Mouse (Mus musculus) adrenal gland, postnatal 10 days (tissue): ENCODE measurements at regions not wholly inside any gene's neighbourhood (a gene's known extent, or its start where the extent isn't known, plus 50 kb on each side); places are given as distances from the start of the nearest gene placed in this dataset.

Experiments
- DNase-seq: peaks from one replicate; pipeline ENCODE4 v3.0.0; 2021; ENCODE audit warnings: mixed read lengths

DNA sequence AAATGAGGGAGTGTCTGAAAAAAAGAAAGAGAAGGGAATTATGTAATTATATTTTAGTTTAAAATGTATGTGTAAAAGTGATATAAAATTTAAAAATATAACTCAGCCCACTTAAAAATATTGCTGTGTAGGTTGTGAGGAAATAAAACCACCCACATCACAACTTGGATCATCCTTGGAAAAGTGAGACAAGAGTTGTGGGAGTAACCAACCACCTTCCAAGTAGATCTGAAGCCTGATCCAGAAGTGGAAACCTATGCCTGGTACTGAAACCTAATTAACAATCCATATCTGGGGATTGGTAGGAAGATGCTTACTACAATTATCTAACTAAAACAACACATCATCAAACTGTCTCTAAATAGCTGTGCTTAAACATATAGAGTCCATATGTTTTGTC, 743.1 kb downstream of the Stim2 start:
- no peak for DNase-seq

DNA sequence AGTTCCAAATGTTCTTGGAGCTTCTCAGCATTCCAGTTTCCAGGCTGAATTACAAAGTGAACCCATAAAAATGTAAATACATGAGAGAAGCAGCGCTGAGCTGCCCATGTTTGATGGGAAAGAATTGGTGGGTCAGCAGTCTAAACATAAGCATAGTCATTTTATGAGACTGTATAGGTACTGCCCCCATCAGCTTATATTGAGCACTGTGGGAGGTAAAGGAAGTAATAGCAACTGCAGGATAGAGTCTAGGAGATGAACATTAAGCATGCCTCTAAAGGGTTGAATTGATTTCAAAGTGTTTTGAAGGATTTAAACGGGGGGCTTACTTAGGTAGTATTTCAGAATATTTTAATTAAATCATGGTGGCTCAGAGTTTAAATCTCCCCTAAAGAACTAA, 748.7 kb downstream of the Stim2 start:
- no peak for DNase-seq

DNA sequence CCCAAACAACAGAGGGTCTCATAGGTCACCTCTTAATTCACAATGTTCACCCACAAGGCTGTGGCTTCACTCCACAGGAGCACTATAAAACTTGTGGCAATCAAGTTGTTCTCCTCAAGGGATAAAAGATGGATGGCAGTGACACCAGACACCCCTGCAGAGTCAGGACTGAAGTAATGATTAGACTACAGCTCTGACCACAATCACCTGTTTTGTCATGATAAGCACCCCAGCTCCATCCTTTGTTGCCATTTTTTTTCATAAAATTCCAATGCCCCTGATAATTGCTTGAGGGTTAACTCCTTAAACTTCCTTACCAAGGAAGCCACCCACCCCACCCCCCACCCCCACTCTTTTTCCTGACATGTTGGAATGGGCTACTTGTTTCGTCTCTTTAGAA, 755.1 kb downstream of the Stim2 start:
- no peak for DNase-seq

DNA sequence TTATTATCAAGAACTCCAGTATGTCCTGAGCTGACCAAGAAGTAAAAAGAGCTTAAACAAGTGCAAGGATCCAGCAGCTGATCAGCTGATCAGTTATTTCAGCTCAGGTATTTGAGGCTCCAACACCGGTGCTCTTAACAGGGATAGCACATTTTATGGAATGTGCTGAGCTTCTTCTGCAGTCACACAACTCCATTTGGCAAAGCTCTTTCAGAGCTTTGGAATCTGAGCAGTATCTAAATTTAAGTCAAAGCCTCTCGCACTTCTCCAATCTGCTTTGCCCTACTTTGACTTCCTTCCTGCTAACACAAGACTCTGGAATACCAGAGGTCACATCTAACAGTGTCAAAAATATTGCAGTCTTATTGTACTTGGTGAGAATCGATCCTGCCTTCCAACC, 761.4 kb downstream of the Stim2 start:
- DNase-seq: no peak

DNA sequence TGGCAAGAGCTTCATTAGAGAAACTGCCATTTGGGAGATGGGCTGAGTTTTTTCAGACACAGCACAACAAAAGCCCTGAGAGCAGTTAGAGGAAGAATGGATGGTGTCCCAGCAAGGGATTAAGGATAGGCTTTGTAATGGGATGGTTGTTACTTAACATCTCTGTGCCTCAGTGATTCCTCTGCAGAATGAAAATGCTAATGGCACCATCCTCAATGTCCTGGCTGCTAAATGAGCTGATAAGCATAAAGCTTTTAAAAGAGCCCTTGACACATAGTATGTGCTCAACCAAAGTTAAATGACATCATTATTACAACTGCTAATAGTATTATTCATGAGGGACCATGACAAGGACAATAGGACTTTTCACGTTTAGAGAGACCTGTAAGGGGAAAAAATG, 764.7 kb downstream of the Stim2 start:
- DNase-seq: no peak

DNA sequence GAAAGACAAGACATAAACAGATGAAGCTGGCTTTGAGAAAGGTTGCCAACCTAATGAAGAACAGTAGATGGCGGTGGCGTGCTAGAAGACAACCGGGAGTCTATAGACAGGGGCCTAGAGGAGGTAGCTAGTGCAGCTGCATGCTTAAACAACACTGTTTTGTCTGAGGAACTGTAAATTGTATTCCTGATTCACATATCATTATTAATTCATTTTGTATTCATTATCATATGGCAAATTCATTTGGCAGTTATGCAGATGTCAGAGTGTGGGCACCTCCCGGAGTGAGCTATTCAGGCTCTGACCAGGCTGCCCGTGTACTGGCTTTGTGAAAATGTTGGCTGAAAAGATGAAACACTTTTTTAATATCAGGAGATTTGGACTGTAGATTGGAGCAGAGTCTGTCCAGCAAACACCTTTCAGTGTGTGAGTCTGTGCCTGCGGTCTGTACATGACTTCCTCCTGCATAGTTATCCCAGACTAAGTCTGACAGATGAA, 798.7 kb downstream of the Stim2 start:
- DNase-seq: peak; percentile 50

DNA sequence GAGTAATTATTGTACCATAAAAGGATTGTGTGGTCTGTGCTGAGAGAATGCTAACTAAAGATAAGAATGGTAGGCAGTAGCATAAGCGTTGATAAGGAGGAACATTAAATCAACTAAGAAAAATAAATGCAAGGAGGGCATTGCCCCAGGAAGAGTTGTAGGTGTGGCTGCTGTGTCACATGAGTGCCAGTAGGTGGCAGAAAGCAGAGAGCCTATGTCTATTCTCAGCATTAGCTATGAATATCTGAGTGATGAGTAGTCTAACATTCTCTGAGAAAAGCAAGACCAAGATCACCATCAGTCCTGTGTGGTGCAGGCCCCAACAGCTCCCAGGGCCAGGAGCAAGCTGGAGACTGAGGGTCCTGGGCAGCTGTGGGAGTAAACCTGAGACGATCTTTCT, 828.8 kb downstream of the Stim2 start:
- DNase-seq: no peak
